Mouse (Mus musculus): ENCODE data around the gene Toe1.

- TF ChIP-seq POLR2A (IDR thresholded peaks at IDR 0.05; ENCODE audit: control insufficient read depth, extremely low read depth, insufficient read depth, low read length, poor library complexity) (no peak), CTCF (IDR thresholded peaks at IDR 0.05; ENCODE audit: borderline replicate concordance, control insufficient read depth, extremely low read depth, insufficient read depth, low read length, poor library complexity) (no peak)
Measured at GRCm38 (mm10) chr4:116838999-116839398, 31.6 kb upstream of the Toe1 start.
